Mouse (Mus musculus): Measurements from ENCODE around the gene Rhog.

DNA sequence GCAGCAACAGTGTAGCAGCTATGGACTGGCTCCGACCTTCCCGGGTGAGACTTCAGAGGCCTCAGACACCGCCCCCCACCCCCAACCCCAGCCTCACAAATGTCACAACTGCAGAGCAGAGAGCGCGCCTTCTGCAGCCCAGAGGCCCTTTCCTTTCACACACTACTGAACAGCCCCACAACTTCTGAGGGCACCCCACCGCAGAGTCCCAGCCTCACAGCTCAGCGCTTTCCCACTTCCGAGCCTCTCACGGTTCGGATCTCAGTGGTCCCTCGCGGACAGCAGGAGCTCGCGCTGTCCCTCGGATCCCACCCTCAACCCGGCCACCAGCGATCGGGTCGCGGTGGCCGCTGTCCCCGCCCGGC is 6.3 kb downstream of the Rhog start:
- TF ChIP-seq USF1 (IDR thresholded peaks at IDR 0.05; ENCODE audit: low read depth, low read length) (no peak), CHD2 (IDR thresholded peaks at IDR 0.05; ENCODE audit: low read length) (peak; percentile 30; the same call in 1 of the 2 replicates), CTCF (conservative IDR thresholded peaks at IDR 0.05 in 1 of 2, IDR thresholded peaks at IDR 0.05 in 1 of 2; ENCODE audit: low read depth in 2 of 2, low read length in 2 of 2) (no peak), NELFE (IDR thresholded peaks at IDR 0.05; ENCODE audit: low read depth, low read length) (peak; percentile 12; the same call in 1 of the 2 replicates), ELF1 (IDR thresholded peaks at IDR 0.05; ENCODE audit: low read depth, low read length) (no peak), MAX (IDR thresholded peaks at IDR 0.05; ENCODE audit: low read length) (no peak), RCOR1 (conservative IDR thresholded peaks at IDR 0.05; ENCODE audit: low read depth, low read length) (no peak), E2F4 (IDR thresholded peaks at IDR 0.05; ENCODE audit: insufficient replicate concordance, low read depth, low read length) (no peak), USF2 (conservative IDR thresholded peaks at IDR 0.05; ENCODE audit: low read depth, low read length) (no peak), IRF4 (IDR thresholded peaks at IDR 0.05; ENCODE audit: low read depth, low read length) (no peak; the same call in 1 of the 2 replicates), SIN3A (IDR thresholded peaks at IDR 0.05; ENCODE audit: low read length) (peak; percentile 70)

Measured in CH12.LX (cell line).